Mouse (Mus musculus): ENCODE results near the gene Zfp609. TPM values are rescaled to one million over a fixed set of nuclear protein-coding genes. Genes with fewer than 3 reads are reported as not detected.

The Zfp609 gene
- polyA plus RNA-seq, 1 experiment from 2014 or later = 5.0 TPM

- H3K27me3 ChIP-seq (replicated peaks; ENCODE audit: control insufficient read depth, insufficient read depth, low read length) = no peaks in the 10 kb centered on the region
- no peak overlapping the region for H3K27ac ChIP-seq (ENCODE audit: low read depth, low read length)
- H3K4me3 ChIP-seq (ENCODE audit: low read length) = no peak overlapping the region
- H3K4me2 ChIP-seq (ENCODE audit: low read length) = no peak overlapping the region
- H3K9me3 ChIP-seq (ENCODE audit: control insufficient read depth, low read length) = no peaks in the 10 kb centered on the region
- 93% methylated on average over 2 of the region's 2 CpGs for WGBS
- H3K9ac ChIP-seq (ENCODE audit: low read depth, low read length) = no peak overlapping the region
- no peak for ATAC-seq
- peaks cover 48% of the 10 kb centered on the region for H3K4me1 ChIP-seq (ENCODE audit: control insufficient read depth, insufficient read depth, low read depth, low read length)
- peaks cover 2% of the 10 kb centered on the region for H3K36me3 ChIP-seq (ENCODE audit: control insufficient read depth, insufficient read depth, low read length)
Measured at GRCm38 (mm10) chr9:65681634-65681940, 145.8 kb downstream of the Zfp609 start.

GRCm38 (mm10) chr9:65680938-65681633 is 146.3 kb downstream of the Zfp609 start:
- Histone ChIP-seq H3K4me1 (ENCODE audit: control insufficient read depth, insufficient read depth, low read depth, low read length) (peaks cover 48% of the 10 kb centered on the region), H3K27ac (ENCODE audit: low read depth, low read length) (no peak overlapping the region), H3K4me3 (ENCODE audit: low read length) (no peak overlapping the region), H3K36me3 (ENCODE audit: control insufficient read depth, insufficient read depth, low read length) (no peaks in the 10 kb centered on the region), H3K9ac (ENCODE audit: low read depth, low read length) (no peak overlapping the region), H3K4me2 (ENCODE audit: low read length) (no peak overlapping the region), H3K9me3 (ENCODE audit: control insufficient read depth, low read length) (no peaks in the 10 kb centered on the region), H3K27me3 (replicated peaks; ENCODE audit: control insufficient read depth, insufficient read depth, low read length) (no peaks in the 10 kb centered on the region)
- ATAC-seq = no peak
- 84% methylated on average over 4 of the region's 4 CpGs for WGBS

- H3K9ac ChIP-seq (ENCODE audit: low read depth, low read length) = peak overlapping the region; percentile 13; the same call in 1 of the 2 replicates
- H3K4me2 ChIP-seq (ENCODE audit: low read length) = peak overlapping the region; percentile 95
- H3K9me3 ChIP-seq (ENCODE audit: control insufficient read depth, low read length) = no peaks in the 10 kb centered on the region
- H3K4me3 ChIP-seq (ENCODE audit: low read length) = peak overlapping the region; percentile 20
- H3K27me3 ChIP-seq (replicated peaks; ENCODE audit: control insufficient read depth, insufficient read depth, low read length) = no peaks in the 10 kb centered on the region
- 30% methylated on average over 5 of the region's 5 CpGs for WGBS
- H3K4me1 ChIP-seq (ENCODE audit: control insufficient read depth, insufficient read depth, low read depth, low read length) = peaks cover 50% of the 10 kb centered on the region
- ATAC-seq = no peak
- peak overlapping the region; percentile 14; the same call in 1 of the 2 replicates for H3K27ac ChIP-seq (ENCODE audit: low read depth, low read length)
- no peaks in the 10 kb centered on the region for H3K36me3 ChIP-seq (ENCODE audit: control insufficient read depth, insufficient read depth, low read length)
Measured at GRCm38 (mm10) chr9:65679181-65679761, 148.1 kb downstream of the Zfp609 start.

GRCm38 (mm10) chr9:65677119-65677462 is 150.3 kb downstream of the Zfp609 start:
- ATAC-seq = no peak
- no peaks in the 10 kb centered on the region for H3K27me3 ChIP-seq (replicated peaks; ENCODE audit: control insufficient read depth, insufficient read depth, low read length)
- no peaks in the 10 kb centered on the region for H3K9me3 ChIP-seq (ENCODE audit: control insufficient read depth, low read length)
- peak overlapping the region; percentile 70 for H3K4me3 ChIP-seq (ENCODE audit: low read length)
- H3K9ac ChIP-seq (ENCODE audit: low read depth, low read length) = peak overlapping the region; percentile 87
- H3K4me1 ChIP-seq (ENCODE audit: control insufficient read depth, insufficient read depth, low read depth, low read length) = peaks cover 45% of the 10 kb centered on the region
- whole genome bisulfite sequencing = 3% methylated on average over 3 of the region's 3 CpGs
- peak overlapping the region; percentile 95 for H3K4me2 ChIP-seq (ENCODE audit: low read length)
- H3K36me3 ChIP-seq (ENCODE audit: control insufficient read depth, insufficient read depth, low read length) = no peaks in the 10 kb centered on the region
- peak overlapping the region; percentile 70 for H3K27ac ChIP-seq (ENCODE audit: low read depth, low read length)

- Histone ChIP-seq H3K4me2 (ENCODE audit: low read length) (peak overlapping the region; percentile 95), H3K4me1 (ENCODE audit: control insufficient read depth, insufficient read depth, low read depth, low read length) (peaks cover 44% of the 10 kb centered on the region), H3K27me3 (replicated peaks; ENCODE audit: control insufficient read depth, insufficient read depth, low read length) (no peaks in the 10 kb centered on the region), H3K36me3 (ENCODE audit: control insufficient read depth, insufficient read depth, low read length) (no peaks in the 10 kb centered on the region), H3K9ac (ENCODE audit: low read depth, low read length) (peak overlapping the region; percentile 87), H3K27ac (ENCODE audit: low read depth, low read length) (peak overlapping the region; percentile 70), H3K4me3 (ENCODE audit: low read length) (peak overlapping the region; percentile 70), H3K9me3 (ENCODE audit: control insufficient read depth, low read length) (no peaks in the 10 kb centered on the region)
- 0% methylated on average over 36 of the region's 51 CpGs for WGBS
- ATAC-seq = peak; percentile 98
Measured at GRCm38 (mm10) chr9:65676358-65677118, 150.8 kb downstream of the Zfp609 start.

- no peaks in the 10 kb centered on the region for H3K27me3 ChIP-seq (replicated peaks; ENCODE audit: control insufficient read depth, insufficient read depth, low read length)
- H3K4me1 ChIP-seq (ENCODE audit: control insufficient read depth, insufficient read depth, low read depth, low read length) = peaks cover 36% of the 10 kb centered on the region
- peak overlapping the region; percentile 53 for H3K9ac ChIP-seq (ENCODE audit: low read depth, low read length)
- peak overlapping the region; percentile 70 for H3K4me3 ChIP-seq (ENCODE audit: low read length)
- H3K36me3 ChIP-seq (ENCODE audit: control insufficient read depth, insufficient read depth, low read length) = no peaks in the 10 kb centered on the region
- peak overlapping the region; percentile 59 for H3K27ac ChIP-seq (ENCODE audit: low read depth, low read length)
- H3K4me2 ChIP-seq (ENCODE audit: low read length) = peak overlapping the region; percentile 54
- ATAC-seq = peak; percentile 60
- WGBS = 50% methylated on average over 8 of the region's 8 CpGs
- H3K9me3 ChIP-seq (ENCODE audit: control insufficient read depth, low read length) = no peaks in the 10 kb centered on the region
Measured at GRCm38 (mm10) chr9:65675461-65676357, 151.7 kb downstream of the Zfp609 start.

GRCm38 (mm10) chr9:65672996-65673395 is 154.4 kb downstream of the Zfp609 start:
- Histone ChIP-seq H3K27ac (ENCODE audit: low read depth, low read length) (no peak overlapping the region), H3K4me3 (ENCODE audit: low read length) (no peak overlapping the region), H3K36me3 (ENCODE audit: control insufficient read depth, insufficient read depth, low read length) (no peaks in the 10 kb centered on the region), H3K9me3 (ENCODE audit: control insufficient read depth, low read length) (no peaks in the 10 kb centered on the region), H3K4me2 (ENCODE audit: low read length) (no peak overlapping the region), H3K4me1 (ENCODE audit: control insufficient read depth, insufficient read depth, low read depth, low read length) (peaks cover 10% of the 10 kb centered on the region), H3K27me3 (replicated peaks; ENCODE audit: control insufficient read depth, insufficient read depth, low read length) (no peaks in the 10 kb centered on the region), H3K9ac (ENCODE audit: low read depth, low read length) (no peak overlapping the region)
- WGBS = 76% methylated on average over 11 of the region's 11 CpGs
- ATAC-seq = no peak

GRCm38 (mm10) chr9:65671431-65671931 is 155.9 kb downstream of the Zfp609 start:
- Histone ChIP-seq H3K9ac (ENCODE audit: low read depth, low read length) (no peak overlapping the region), H3K27ac (ENCODE audit: low read depth, low read length) (no peak overlapping the region), H3K9me3 (ENCODE audit: control insufficient read depth, low read length) (no peaks in the 10 kb centered on the region), H3K27me3 (replicated peaks; ENCODE audit: control insufficient read depth, insufficient read depth, low read length) (no peaks in the 10 kb centered on the region), H3K4me2 (ENCODE audit: low read length) (no peak overlapping the region), H3K4me3 (ENCODE audit: low read length) (no peak overlapping the region), H3K36me3 (ENCODE audit: control insufficient read depth, insufficient read depth, low read length) (no peaks in the 10 kb centered on the region), H3K4me1 (ENCODE audit: control insufficient read depth, insufficient read depth, low read depth, low read length) (peaks cover 2% of the 10 kb centered on the region; the same call in 1 of the 2 replicates)
- ATAC-seq = no peak
- WGBS = 53% methylated on average over 9 of the region's 9 CpGs

Measured in hindbrain, embryonic 16.5 days (tissue).